Mouse (Mus musculus) liver (tissue): Measurements from ENCODE around the gene Tnnc2.
"Not testable (repeated sequence)": the region's sequence is repeated elsewhere in the genome, so short reads cannot be mapped to it uniquely, and the experiment has no call there.

ENCODE experiments used
- DNase-seq: peaks from one replicate; pipeline ENCODE4 v3.0.0-alpha.2; 2020; ENCODE audit warnings: mixed read lengths

Gene Tnnc2

GRCm38 (mm10) chr2:164779481-164780086 is at the start of gene Tnnc2:
Tnnc2 (minus strand) TSS chr2:164779967.
- no peak for DNase-seq

GRCm38 (mm10) chr2:164829090-164829489 is 49.3 kb upstream of the Tnnc2 start:
- DNase-seq: no peak

GRCm38 (mm10) chr2:164828437-164828836 is 48.7 kb upstream of the Tnnc2 start, which contains the start of gene Spata25:
Spata25 (minus strand) TSS chr2:164828537.
- no peak for DNase-seq

GRCm38 (mm10) chr2:164827146-164827850 is 47.5 kb upstream of the Tnnc2 start:
- DNase-seq: peak; percentile 24

GRCm38 (mm10) chr2:164825521-164825920 is 45.8 kb upstream of the Tnnc2 start:
- no peak for DNase-seq

GRCm38 (mm10) chr2:164823969-164824368 is 44.2 kb upstream of the Tnnc2 start:
- DNase-seq: no peak

- DNase-seq: peak; percentile 56
Observed at GRCm38 (mm10) chr2:164823181-164823585, 43.4 kb upstream of the Tnnc2 start.

- peak; percentile 99 for DNase-seq
Observed at GRCm38 (mm10) chr2:164822636-164823165, 42.9 kb upstream of the Tnnc2 start, which contains the start of gene Zswim1. Zswim1 (plus strand) TSS chr2:164822686.

- DNase-seq: no peak
Observed at GRCm38 (mm10) chr2:164821060-164821459, 41.3 kb upstream of the Tnnc2 start.

GRCm38 (mm10) chr2:164817703-164818102 is 37.9 kb upstream of the Tnnc2 start:
- no peak for DNase-seq

GRCm38 (mm10) chr2:164817206-164817605 is 37.4 kb upstream of the Tnnc2 start:
- DNase-seq: no peak

- DNase-seq: peak; percentile 61
Observed at GRCm38 (mm10) chr2:164815821-164816220, 36.1 kb upstream of the Tnnc2 start.

- no peak for DNase-seq
Observed at GRCm38 (mm10) chr2:164815348-164815747, 35.6 kb upstream of the Tnnc2 start.

- no peak for DNase-seq
Observed at GRCm38 (mm10) chr2:164813557-164813956, 33.8 kb upstream of the Tnnc2 start.

- no peak for DNase-seq
Observed at GRCm38 (mm10) chr2:164806614-164807013, 26.8 kb upstream of the Tnnc2 start.

- peak; percentile 80 for DNase-seq
Observed at GRCm38 (mm10) chr2:164805332-164805718, 25.6 kb upstream of the Tnnc2 start.

- peak; percentile 97 for DNase-seq
Observed at GRCm38 (mm10) chr2:164804533-164805331, 25.0 kb upstream of the Tnnc2 start, which contains the start of the genes Acot8 and Zswim3. Acot8 (minus strand) TSS chr2:164804882. Zswim3 (plus strand) TSS chr2:164805098.

- no peak for DNase-seq
Observed at GRCm38 (mm10) chr2:164803921-164804313, 24.1 kb upstream of the Tnnc2 start.

- no peak for DNase-seq
Observed at GRCm38 (mm10) chr2:164803201-164803920, 23.6 kb upstream of the Tnnc2 start.

GRCm38 (mm10) chr2:164800252-164801004 is 20.7 kb upstream of the Tnnc2 start:
- DNase-seq: no peak

GRCm38 (mm10) chr2:164798554-164798953 is 18.8 kb upstream of the Tnnc2 start:
- not testable (repeated sequence) for DNase-seq

GRCm38 (mm10) chr2:164795868-164796267 is 16.1 kb upstream of the Tnnc2 start:
- no peak for DNase-seq
